Mouse (Mus musculus) left cerebral cortex, postnatal 14 days (tissue): Measurements from ENCODE around the gene Serpinb9d. TPM values are rescaled to one million over a fixed set of nuclear protein-coding genes. Genes with fewer than 3 reads are reported as not detected.
"Not testable (repeated sequence)": the region's sequence is repeated elsewhere in the genome, so short reads cannot be mapped to it uniquely, and the experiment has no call there.

ENCODE experiments used
- DNase-seq, 2 experiments: peaks; one replicate each; pipeline ENCODE4 v3.0.0; 2021 to 2022; ENCODE audit warnings: low spot score in 2 of 2, mixed read lengths in 1 of 2
- intact Hi-C: fragments of 180-260 bp; cut with DNase I; formaldehyde crosslinking; loops from one replicate; pipeline ENCODE4 v1.15.1; 2025
- long read RNA-seq, 2 experiments: library from polyadenylated mRNA; stranded (forward); transcript quantifications; one replicate each; pipeline ENCODE4 v2.0.0; 2021
- total RNA-seq, 2 experiments: library from RNA; stranded (reverse); gene quantifications; 2 replicates each; pipeline ENCODE4 v1.2.3; 2021

Gene Serpinb9d
- total RNA-seq: not detected
- long read RNA-seq, experiment 1: 0 reads
- long read RNA-seq, experiment 2: 0 reads

DNA sequence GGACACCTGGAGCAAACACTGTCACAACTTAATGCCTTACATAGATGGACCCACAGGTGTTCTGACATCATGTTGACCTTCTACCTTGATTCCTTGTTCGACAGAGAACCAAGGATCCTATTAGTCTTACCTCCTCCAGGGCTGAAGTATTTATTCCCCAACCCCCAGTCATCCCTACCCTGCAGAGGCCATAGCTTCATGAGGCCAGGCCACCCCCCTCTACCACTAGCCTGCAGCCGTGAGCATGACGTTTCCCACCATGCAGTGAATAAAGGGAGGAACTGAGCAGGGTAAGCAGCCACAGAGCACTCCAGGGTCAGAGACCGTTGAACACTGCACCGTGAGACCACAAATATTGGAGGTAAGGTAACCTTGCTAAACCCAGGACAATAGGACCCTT lies at the start of gene Serpinb9d:
Serpinb9d (plus strand) TSS at position 301 of the 400 bp plus-strand sequence.
- intact Hi-C loops: no loop called here

DNA sequence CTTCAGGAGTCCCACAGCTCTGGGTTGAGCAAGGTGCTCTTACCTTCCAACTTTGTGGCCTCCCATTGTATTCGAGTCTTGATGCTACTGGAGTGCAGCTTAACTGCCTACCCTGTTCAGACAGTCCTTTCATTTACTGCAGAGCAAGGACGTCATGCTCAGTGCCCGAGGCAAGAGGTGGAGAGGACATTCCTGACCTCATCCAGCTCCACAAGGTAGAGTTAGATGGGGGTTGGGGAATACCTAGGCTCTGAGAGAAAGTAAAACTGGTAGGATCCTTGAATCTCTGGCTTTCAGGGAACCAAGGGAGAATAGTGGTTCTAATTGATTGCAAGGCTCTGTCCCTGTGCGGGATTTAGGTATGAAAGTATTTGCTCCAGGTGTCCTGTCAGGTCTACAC lies 33.1 kb upstream of the Serpinb9d start, which contains the start of gene Serpinb9c:
Serpinb9c (minus strand) TSS at position 101 of the 400 bp plus-strand sequence.
- DNase-seq: no peak
- intact Hi-C loops: no loop called here

More for the DNA sequence above, at the start of gene Serpinb9d:
- no peak for DNase-seq

DNA sequence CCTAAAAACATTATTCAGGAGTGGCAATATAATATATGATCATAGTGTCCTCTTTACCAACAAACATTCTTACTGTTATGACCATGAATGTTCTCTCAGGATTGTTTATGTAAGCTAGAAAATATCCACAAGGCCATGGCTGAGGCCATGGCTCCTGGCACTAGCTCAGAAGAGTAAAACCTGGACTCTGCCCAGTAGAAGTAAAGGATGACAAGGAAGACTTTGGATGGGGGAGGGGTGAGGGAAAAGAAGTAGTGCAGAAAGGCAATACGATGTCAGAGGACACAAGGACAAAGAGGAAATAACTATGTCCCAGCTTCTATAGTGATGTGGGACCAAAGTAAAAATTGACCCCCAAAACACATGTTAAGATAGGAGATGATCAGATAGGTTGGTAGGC lies 2.3 kb upstream of the Serpinb9d start:
- DNase-seq, intact Hi-C loops: not testable (repeated sequence)

DNA sequence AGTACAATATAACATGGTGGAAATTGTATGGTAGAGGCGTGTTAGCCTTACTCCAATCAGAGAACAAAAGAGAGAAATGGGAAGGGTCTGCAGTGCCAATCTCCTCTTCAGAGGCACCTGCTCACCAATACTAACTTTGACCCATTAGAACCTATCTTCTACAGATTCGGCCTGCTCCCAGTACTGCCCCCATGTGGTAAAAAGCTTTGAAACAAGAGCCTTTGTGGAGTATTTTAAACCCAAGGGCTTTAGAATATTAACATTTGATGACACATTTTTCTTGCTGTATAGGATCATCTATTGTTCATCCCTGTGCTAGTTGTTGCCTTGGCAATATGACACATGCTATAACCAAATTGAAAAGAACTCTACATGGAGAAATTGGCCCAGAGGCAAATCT lies 7.0 kb downstream of the Serpinb9d start:
- intact Hi-C loops: no loop called here
- DNase-seq: no peak

DNA sequence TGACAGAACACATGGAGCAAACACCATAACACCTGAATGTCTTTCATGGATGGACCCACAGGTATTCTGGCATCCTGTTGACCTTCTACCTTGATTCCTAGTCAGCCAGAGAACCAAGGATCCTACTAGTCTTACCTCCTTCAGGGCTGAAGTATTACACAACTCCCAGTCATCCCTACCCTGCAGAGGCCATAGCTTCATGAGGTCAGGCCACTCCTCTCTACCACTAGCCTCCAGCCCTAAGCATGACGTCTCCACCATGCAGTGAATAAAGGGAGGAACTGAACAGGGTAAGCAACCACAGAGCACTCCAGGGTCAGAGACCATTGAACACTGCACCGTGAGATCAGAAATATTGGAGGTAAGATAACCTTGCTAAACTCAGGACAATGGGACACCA lies 56.6 kb downstream of the Serpinb9d start, which contains the start of gene Serpinb9e:
Serpinb9e (plus strand) TSS at position 301 of the 400 bp plus-strand sequence.
- DNase-seq, intact Hi-C loops: not testable (repeated sequence)

Other genes with a start within 250 kb of the Serpinb9d start
- gene Serpinb6b, start 227.8 kb upstream of the Serpinb9d start, total RNA-seq: 1 to 10 TPM; 2.3 to 3.7 TPM
- 1 to 10 TPM; 3.3 to 3.9 TPM for gene Serpinb9, start 189.7 kb upstream of the Serpinb9d start, total RNA-seq
- gene Serpinb9b, start 165.5 kb upstream of the Serpinb9d start, total RNA-seq: not detected
- gene Serpinb1b, start 114.4 kb upstream of the Serpinb9d start, total RNA-seq: 1 to 10 TPM in 1 of 2 experiments, under 1 TPM in 1; 0.81 to 1.0 TPM
- gene Serpinb9c, start 33.2 kb upstream of the Serpinb9d start, total RNA-seq: not detected
- not detected for gene Serpinb9e, start 56.7 kb downstream of the Serpinb9d start, total RNA-seq
- gene Serpinb9f, start 131.1 kb downstream of the Serpinb9d start, total RNA-seq: not detected
- gene Gm11397, start 202.8 kb downstream of the Serpinb9d start, total RNA-seq: not detected